ENCODE assay signal across 19 mouse cellular contexts in genomic region chr3:59401425-59401824, GRCm38 (mm10). TPM values are rescaled to one million over a fixed set of nuclear protein-coding genes. Genes with fewer than 3 reads are reported as not detected.
DNase-seq lines count a peak whose midpoint lies in the region; TF ChIP-seq lines count a peak whose summit lies in the region.
"Had no signal": no experiment of that assay in that cellular context is flagged by ENCODE, and none has a peak within 500 bp of the region (broad histone marks: within the 10 kb centered on the region; RNA-seq: fewer than 3 reads in every experiment).

No protein-coding gene starts in this region.

- H3K27ac ChIP-seq in cerebellum, adult 2 months (ENCODE audit: insufficient read depth, low read length), result 0 out of 2 replicates have a peak overlapping the region, but pooled peaks have one; percentile 16
- H3K27ac ChIP-seq in embryonic fibroblast, embryonic 13.5 days (ENCODE audit: insufficient read depth, low read length), result peak overlapping the region; percentile 10; the same call in 1 of the 2 replicates
- H3K27ac ChIP-seq: heart, embryonic 10.5 days; left cerebral cortex, adult 2 months; macrophage; midbrain, embryonic 10.5 days; neural tube, embryonic 12.5 days had no signal

- H3K4me1 ChIP-seq in cerebellum, adult 2 months (ENCODE audit: control insufficient read depth, insufficient read depth, low read length), result peaks cover 7% of the 10 kb centered on the region; the same call in 1 of the 2 replicates
- no peaks in the 10 kb centered on the region; the same call in 1 of the 2 replicates for H3K4me1 ChIP-seq in embryonic fibroblast, embryonic 13.5 days (ENCODE audit: control insufficient read depth, insufficient read depth, low read length)
- H3K4me1 ChIP-seq: heart, embryonic 10.5 days; midbrain, embryonic 10.5 days; neural tube, embryonic 12.5 days had no signal

- TF ChIP-seq CTCF in cerebellum, adult 2 months (IDR thresholded peaks at IDR 0.05; ENCODE audit: borderline replicate concordance, insufficient read depth, low read depth, low read length), result no peak
- TF ChIP-seq CTCF in embryonic fibroblast, embryonic 13.5 days (IDR thresholded peaks at IDR 0.05; ENCODE audit: borderline replicate concordance, insufficient read depth, low read length), result no peak

- DNase-seq in cerebellum, adult 2 months, result peak in 1 of 2 experiments; percentile 21
- DNase-seq in cerebellum, adult 9-11 months, result no peak
- peak; percentile 8 for DNase-seq in gastrocnemius, postnatal 14 days
- no peak for DNase-seq in gastrocnemius, adult 18-20 months (ENCODE audit: low spot score)
- DNase-seq in kidney, postnatal 10 days, result peak; percentile 4
- no peak for DNase-seq in kidney, postnatal 14 days
- DNase-seq in frontal cortex, adult 2 months (ENCODE audit: extremely low spot score in 1 of 2, low spot score in 1 of 2), result no peak
- DNase-seq: liver; thymus, adult 18-20 months; thymus, postnatal 4 days had no signal

- no peaks in the 10 kb centered on the region for H3K27me3 ChIP-seq in cerebellum, adult 2 months (ENCODE audit: control insufficient read depth, insufficient read depth, low read length)
- H3K27me3 ChIP-seq: neural tube, embryonic 12.5 days; Patski had no signal

- H3K4me3 ChIP-seq in cerebellum, adult 2 months (replicated peaks; ENCODE audit: insufficient read depth, low read depth, low read length), result no peak overlapping the region
- H3K4me3 ChIP-seq in embryonic fibroblast, embryonic 13.5 days (ENCODE audit: insufficient read depth, low read length), result no peak overlapping the region
- H3K4me3 ChIP-seq: erythroblast, embryonic 14.5 days; heart, embryonic 10.5 days; left cerebral cortex, adult 2 months; midbrain, embryonic 10.5 days; neural tube, embryonic 12.5 days had no signal

- intact Hi-C loops in gastrocnemius, postnatal 14 days (cut with DNase I; ENCODE audit: low total_unique reads), result no loop called here

- 32% methylated on average over 4 of the region's 4 CpGs for WGBS in cerebellum, adult 2 months

- TF ChIP-seq POLR2A in cerebellum, adult 2 months (IDR thresholded peaks at IDR 0.05; ENCODE audit: borderline replicate concordance, insufficient read depth, low read length), result no peak
- no peak for TF ChIP-seq POLR2A in embryonic fibroblast, embryonic 13.5 days (IDR thresholded peaks at IDR 0.05; ENCODE audit: low read depth, low read length)

RNA-seq across cellular contexts. Expression of gene Igsf10, which starts 57.2 kb away (rescaled TPM):
- 2.4 and 3.0 TPM in 2 replicates for polyA plus RNA-seq in cerebellum, adult 2 months (2012; rRNA removed)
- 10 to 100 TPM; 14.4 to 26.0 TPM for total RNA-seq in gastrocnemius, postnatal 14 days (2021)
- 1 to 10 TPM; 1.6 to 3.2 TPM for total RNA-seq in gastrocnemius, adult 18-20 months (2021)
- 81.1 and 208 TPM in 2 replicates for polyA plus RNA-seq in embryonic fibroblast, embryonic 13.5 days (2011; ENCODE audit: insufficient read length, low read depth, missing spikeins)
- 0.92 and 1.0 TPM in 2 replicates for polyA plus RNA-seq in frontal cortex, adult 2 months (2012; rRNA removed)
- polyA plus RNA-seq: CD4-positive, CD25-positive, alpha-beta regulatory T cell, adult 4 months; erythroblast, embryonic 14.5 days had no signal

Comparison
In these comparisons a context has a peak if more than half of its experiments do, and no peak if none do; other contexts are left out.
1. DNase-seq: peak in gastrocnemius, postnatal 14 days (single experiment) and kidney, postnatal 10 days (single experiment); none in cerebellum, adult 9-11 months (single experiment), gastrocnemius, adult 18-20 months (single experiment), kidney, postnatal 14 days (single experiment) and frontal cortex, adult 2 months (0 of 2).
2. RNA of gene Igsf10, which starts 57.2 kb away (polyA plus RNA-seq): 81.1 to 208 TPM in embryonic fibroblast, embryonic 13.5 days; 2.4 to 3.0 TPM in cerebellum, adult 2 months and 0.92 to 1.0 TPM in frontal cortex, adult 2 months; every median in the first group is over 10 times any median in the second.